Mouse (Mus musculus): ENCODE results near the gene Vkorc1l1. TPM values are rescaled to one million over a fixed set of nuclear protein-coding genes. Genes with fewer than 3 reads are reported as not detected.

Gene Vkorc1l1
- total RNA-seq, 2 experiments from 2014 or later, result 16.4 to 18.4 TPM

GRCm38 (mm10) chr5:130029142-130029897 is 87.5 kb downstream of the Vkorc1l1 start, which contains the start of the genes Asl and Crcp:
Asl (minus strand) TSS chr5:130029247.
Crcp (plus strand) TSS chr5:130029290.
- DNase-seq, result peak; percentile 89 to 91
- intact Hi-C loops (cut with DNase I), result loop anchor here (5.0 kb wide), 2 partner anchors 48 to 193 kb away; no protein-coding TSS in a partner anchor

DNA sequence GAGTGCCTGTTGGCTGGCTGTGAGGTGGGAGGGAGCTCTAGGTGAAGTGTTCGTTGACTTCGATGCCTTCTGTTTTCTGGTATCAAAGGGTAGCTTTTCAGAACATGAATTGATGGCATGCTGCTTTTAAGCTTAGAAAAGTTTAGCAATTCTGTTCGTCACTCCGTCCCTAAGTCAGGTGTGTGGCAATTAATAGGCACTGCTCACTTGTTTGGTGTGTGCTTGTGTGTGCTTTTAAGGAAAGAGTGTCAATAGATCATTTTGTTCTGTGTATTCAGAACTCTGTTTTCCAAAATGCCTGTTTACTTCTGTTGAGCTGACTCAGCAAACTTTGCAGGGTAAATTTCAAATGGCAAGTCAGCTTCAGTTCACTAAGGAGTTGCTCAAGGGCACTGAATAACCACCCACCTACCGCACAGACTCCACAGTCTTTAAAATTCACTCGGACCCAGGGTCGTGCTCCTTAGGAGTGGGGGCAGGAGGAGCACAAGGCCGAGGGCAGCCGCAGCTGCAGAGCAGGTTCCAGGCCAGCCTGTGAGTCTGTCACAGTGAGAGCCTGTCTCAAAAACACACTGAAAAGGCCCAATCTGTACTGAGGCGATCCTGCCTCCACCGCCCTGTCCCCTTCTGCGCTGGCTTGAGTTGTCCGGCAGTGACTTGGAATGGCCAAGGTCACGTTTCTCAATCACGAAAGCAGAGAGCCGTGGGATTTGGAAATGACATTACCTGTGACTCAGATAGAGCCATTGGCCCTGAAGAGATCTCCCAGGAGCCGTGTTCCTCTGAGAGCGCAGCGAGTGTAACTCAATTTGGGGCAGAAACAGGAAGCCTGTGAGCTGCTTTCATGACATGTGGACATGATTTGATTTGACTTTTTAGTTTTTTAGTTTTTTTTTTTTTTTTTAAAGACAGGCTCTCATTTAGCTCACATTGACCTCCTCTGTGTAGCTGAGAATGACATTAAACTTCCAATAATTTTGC is 89.9 kb downstream of the Vkorc1l1 start:
- intact Hi-C loops (cut with DNase I), result no loop called here
- no peak for DNase-seq

GRCm38 (mm10) chr5:130033869-130034268 is 92.1 kb downstream of the Vkorc1l1 start:
- intact Hi-C loops (cut with DNase I), result loop anchor here (2.0 kb wide), 1 partner anchor 31 kb away; the partner anchor contains the start of gene Gusb
- DNase-seq, result no peak

Other genes with a start within 250 kb of the Vkorc1l1 start
- gene Sept14, start 233.5 kb upstream of the Vkorc1l1 start, total RNA-seq (2021), result not detected
- 10 to 100 TPM; 81.3 to 87.3 TPM for gene Mrps17, start 226.5 kb upstream of the Vkorc1l1 start, total RNA-seq (2021)
- 100 to 1,000 TPM; 766 to 842 TPM for gene Nipsnap2, start 216.9 kb upstream of the Vkorc1l1 start, total RNA-seq (2021)
- gene Psph, start 154.5 kb upstream of the Vkorc1l1 start, total RNA-seq (2021), result 10 to 100 TPM in 1 of 2 experiments, 1 to 10 TPM in 1; 7.8 to 12.9 TPM
- gene Sumf2, start 95.0 kb upstream of the Vkorc1l1 start, total RNA-seq (2021), result 1 to 10 TPM; 8.8 to 8.9 TPM
- gene Chchd2, start 54.5 kb upstream of the Vkorc1l1 start, total RNA-seq (2021), result 1,000 to 10,000 TPM; 1,104 TPM
- under 1 TPM; 0.39 to 0.51 TPM for gene Zbed5, start 46.2 kb upstream of the Vkorc1l1 start, total RNA-seq (2021)
- 10 to 100 TPM; 17.3 to 19.8 TPM for gene Phkg1, start 43.4 kb upstream of the Vkorc1l1 start, total RNA-seq (2021)
- gene Nupr1l, start 33.4 kb upstream of the Vkorc1l1 start, total RNA-seq (2021), result under 1 TPM; 0.58 to 0.98 TPM
- 10 to 100 TPM; 13.3 to 15.6 TPM for gene Gusb, start 61.1 kb downstream of the Vkorc1l1 start, total RNA-seq (2021)
- 1 to 10 TPM; 8.4 to 9.1 TPM for gene Asl, start 87.3 kb downstream of the Vkorc1l1 start, total RNA-seq (2021)
- 10 to 100 TPM; 14.2 to 14.4 TPM for gene Crcp, start 87.3 kb downstream of the Vkorc1l1 start, total RNA-seq (2021)
- 10 to 100 TPM; 12.0 to 12.8 TPM for gene Tpst1, start 131.4 kb downstream of the Vkorc1l1 start, total RNA-seq (2021)
- gene Kctd7, start 202.9 kb downstream of the Vkorc1l1 start, total RNA-seq (2021), result 1 to 10 TPM; 1.8 to 2.9 TPM
- gene Rabgef1, start 229.8 kb downstream of the Vkorc1l1 start, total RNA-seq (2021), result 10 to 100 TPM; 20.6 to 21.2 TPM

All from heart, postnatal 36 days (tissue).